In genomic region chr5:75164688-75165087, GRCm38 (mm10) we compare ENCODE assay signal across 14 mouse cellular contexts. TPM values are rescaled to one million over a fixed set of nuclear protein-coding genes. Genes with fewer than 3 reads are reported as not detected.
DNase-seq lines count a peak whose midpoint lies in the region; TF ChIP-seq lines count a peak whose summit lies in the region.
"Had no signal": no experiment of that assay in that cellular context is flagged by ENCODE, and none has a peak within 500 bp of the region (broad histone marks: within the 10 kb centered on the region; RNA-seq: fewer than 3 reads in every experiment).

No protein-coding gene starts in this region.

- no peaks in the 10 kb centered on the region for H3K9me3 ChIP-seq in E14TG2a.4 (ENCODE audit: low read length)
- no peaks in the 10 kb centered on the region for H3K9me3 ChIP-seq in midbrain, embryonic 10.5 days (replicated peaks)
- H3K9me3 ChIP-seq: forebrain, embryonic 12.5 days; limb, embryonic 15.5 days; midbrain, embryonic 13.5 days; neural tube, embryonic 15.5 days had no signal

- peak; percentile 13 for DNase-seq in adrenal gland, postnatal 10 days
- no peak for DNase-seq in adrenal gland, adult 8-10 months
- DNase-seq in left cerebral cortex, adult 2 months (ENCODE audit: extremely low spot score in 1 of 2, low spot score in 2 of 2) = no peak
- DNase-seq in left cerebral cortex, postnatal 25 days (ENCODE audit: low spot score in 2 of 2) = no peak
- DNase-seq in forelimb bud, embryonic 11.5 days (ENCODE audit: low read depth, low spot score) = peak; percentile 66
- no peak for DNase-seq in cerebellum, postnatal 36 days
- DNase-seq in midbrain, embryonic 10.5 days (ENCODE audit: low spot score) = no peak
- DNase-seq: gastrocnemius, postnatal 25 days had no signal

- intact Hi-C loops in left cerebral cortex, adult 2 months (cut with DNase I) = loop anchor here (5.0 kb wide), 1 partner anchor 1732 kb away; no protein-coding TSS in a partner anchor
- intact Hi-C loops in left cerebral cortex, postnatal 25 days (cut with DNase I) = no loop called here

- no peak overlapping the region for H3K4me3 ChIP-seq in left cerebral cortex, adult 2 months
- no peak overlapping the region for H3K4me3 ChIP-seq in E14TG2a.4 (replicated peaks; ENCODE audit: low read length)
- H3K4me3 ChIP-seq in midbrain, embryonic 10.5 days = no peak overlapping the region
- H3K4me3 ChIP-seq: forebrain, embryonic 12.5 days; limb, embryonic 15.5 days; midbrain, embryonic 13.5 days; neural tube, embryonic 15.5 days had no signal

- 69% methylated on average over 4 of the region's 4 CpGs for WGBS in midbrain, embryonic 10.5 days

- no peak overlapping the region for H3K27ac ChIP-seq in left cerebral cortex, adult 2 months
- no peak overlapping the region for H3K27ac ChIP-seq in midbrain, embryonic 10.5 days (replicated peaks)
- H3K27ac ChIP-seq: forebrain, embryonic 12.5 days; limb, embryonic 15.5 days; midbrain, embryonic 13.5 days; neural tube, embryonic 15.5 days had no signal

- no peaks in the 10 kb centered on the region for H3K36me3 ChIP-seq in E14TG2a.4 (ENCODE audit: insufficient read depth, low read length)
- peaks cover 2% of the 10 kb centered on the region; the same call in 1 of the 2 replicates for H3K36me3 ChIP-seq in midbrain, embryonic 10.5 days
- H3K36me3 ChIP-seq: forebrain, embryonic 12.5 days; midbrain, embryonic 13.5 days; neural tube, embryonic 15.5 days had no signal

- H3K4me1 ChIP-seq in E14TG2a.4 (replicated peaks; ENCODE audit: low read depth, low read length) = no peaks in the 10 kb centered on the region
- 0 out of 2 replicates have a peak, but pooled peaks cover 4% of the 10 kb centered on the region for H3K4me1 ChIP-seq in midbrain, embryonic 10.5 days

- H3K27me3 ChIP-seq in E14TG2a.4 (ENCODE audit: insufficient read depth, low read length) = peaks cover 28% of the 10 kb centered on the region; the same call in 1 of the 2 replicates
- peaks cover 24% of the 10 kb centered on the region for H3K27me3 ChIP-seq in midbrain, embryonic 10.5 days (ENCODE audit: low read depth, poor library complexity, severe bottlenecking)
- H3K27me3 ChIP-seq: limb, embryonic 15.5 days; neural tube, embryonic 15.5 days had no signal

- TF ChIP-seq CTCF in left cerebral cortex, adult 2 months (IDR thresholded peaks at IDR 0.05) = peak; percentile 10
- peak; percentile 48 for TF ChIP-seq CTCF in E14TG2a.4 (conservative IDR thresholded peaks at IDR 0.05; ENCODE audit: low read length)

RNA-seq across cellular contexts. Expression of gene Pdgfra, which starts 12.6 kb away (rescaled TPM):
- total RNA-seq in adrenal gland, postnatal 10 days (2021) = 10 to 100 TPM; 32.1 to 35.6 TPM
- total RNA-seq in adrenal gland, adult 8-10 months (2022) = 10 to 100 TPM; 40.5 to 55.6 (median 45.9) TPM
- 10 to 100 TPM; 38.0 to 41.6 TPM for total RNA-seq in left cerebral cortex, adult 2 months (2021)
- total RNA-seq in left cerebral cortex, postnatal 25 days (2021) = 10 to 100 TPM; 45.5 to 45.7 TPM
- polyA plus RNA-seq in midbrain, embryonic 10.5 days (2016; fragmentation: Nextera tagmentation; extraction: Ambion mirVana) = 15.6 and 19.5 TPM in 2 replicates
- total RNA-seq: hematopoietic stem cell, adult 5-6 weeks had no signal

Comparison
In these comparisons a context has a peak if more than half of its experiments do, and no peak if none do; other contexts are left out.
1. DNase-seq: peak in adrenal gland, postnatal 10 days (single experiment) and forelimb bud, embryonic 11.5 days (single experiment); none in adrenal gland, adult 8-10 months (single experiment), left cerebral cortex, adult 2 months (0 of 2), left cerebral cortex, postnatal 25 days (0 of 2), cerebellum, postnatal 36 days (0 of 2) and midbrain, embryonic 10.5 days (single experiment).